ENCODE assay signal across 8 mouse cellular contexts in the genomic region with DNA sequence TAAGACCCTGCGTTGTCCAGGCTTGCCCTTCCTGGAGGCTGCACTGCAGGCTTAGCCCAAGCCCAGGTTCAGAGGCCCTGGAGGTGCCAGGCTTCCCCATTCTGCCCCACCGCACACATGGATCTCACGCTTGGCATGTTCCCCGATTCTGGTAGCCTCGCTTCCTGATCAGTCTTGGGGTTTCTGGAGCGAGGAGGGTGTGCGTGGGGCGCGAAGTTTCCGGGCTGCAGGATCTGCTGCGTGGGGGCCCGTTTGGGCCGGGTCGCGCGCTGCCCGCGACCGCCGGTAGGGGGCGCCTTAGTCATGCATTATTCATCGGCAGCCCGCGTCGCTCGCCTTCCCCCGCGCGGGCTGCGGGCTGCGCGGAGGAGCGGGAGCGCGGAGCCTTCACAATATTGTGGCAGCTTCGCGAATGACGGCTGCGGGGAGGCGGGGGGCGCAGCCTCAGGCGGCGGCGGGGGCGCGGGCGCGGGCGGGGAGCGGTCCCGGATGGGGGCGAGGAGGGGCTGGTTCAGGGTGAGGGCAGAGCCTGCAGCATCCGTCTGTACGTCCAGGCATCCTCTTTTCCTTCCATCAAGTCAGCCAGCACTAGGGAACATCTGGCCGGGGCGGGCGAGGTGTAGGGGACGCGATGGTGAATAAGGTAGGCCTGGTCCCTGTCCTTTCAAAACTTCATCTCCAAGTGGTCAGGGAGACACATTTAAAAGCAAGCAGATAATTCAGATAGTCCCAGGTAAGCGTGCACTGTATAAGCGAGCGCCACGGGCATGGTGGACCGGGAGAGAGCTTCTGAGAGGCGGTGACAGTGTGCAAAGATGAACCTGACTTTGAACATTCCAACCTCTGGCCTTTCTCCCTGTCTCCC.
DNase-seq lines count a peak whose midpoint lies in the region; ATAC-seq and TF ChIP-seq lines count a peak whose summit lies in the region.

No protein-coding gene starts in this region.

- H3K4me1 ChIP-seq in embryonic facial prominence, embryonic 10.5 days: peaks cover 59% of the 10 kb centered on the region
- H3K4me1 ChIP-seq in heart, adult 2 months (ENCODE audit: control insufficient read depth, insufficient read depth, low read length): peaks cover 3% of the 10 kb centered on the region; the same call in 1 of the 2 replicates
- H3K4me1 ChIP-seq in kidney, adult 2 months (ENCODE audit: control insufficient read depth, insufficient read depth, low read length): no peaks in the 10 kb centered on the region
- peaks cover 24% of the 10 kb centered on the region for H3K4me1 ChIP-seq in limb, embryonic 11.5 days (ENCODE audit: control insufficient read depth, insufficient read depth, low read length)
- peaks cover 31% of the 10 kb centered on the region for H3K4me1 ChIP-seq in midbrain, embryonic 12.5 days
- H3K4me1 ChIP-seq in small intestine, adult 2 months (ENCODE audit: control insufficient read depth, insufficient read depth, insufficient read length, low read length): peaks cover 17% of the 10 kb centered on the region

- H3K4me3 ChIP-seq in embryonic facial prominence, embryonic 10.5 days: peak overlapping the region; percentile 66
- peak overlapping the region; percentile 49 for H3K4me3 ChIP-seq in heart, adult 2 months
- H3K4me3 ChIP-seq in kidney, adult 2 months (ENCODE audit: insufficient read depth, low read depth, low read length): no peak overlapping the region
- peak overlapping the region; percentile 39 for H3K4me3 ChIP-seq in limb, embryonic 11.5 days (ENCODE audit: low read depth, low read length)
- peak overlapping the region; percentile 48 for H3K4me3 ChIP-seq in midbrain, embryonic 12.5 days
- peak overlapping the region; percentile 45 for H3K4me3 ChIP-seq in small intestine, adult 2 months (ENCODE audit: low read depth, low read length)

- TF ChIP-seq EP300 in heart, adult 2 months (IDR thresholded peaks at IDR 0.05; ENCODE audit: insufficient read depth, low read depth, low read length): no peak

- ATAC-seq in limb, embryonic 11.5 days (ENCODE audit: insufficient number of reproducible peaks, low FRiP score, low TSS enrichment, low read depth): peak; percentile 26; the same call in 1 of the 2 replicates
- ATAC-seq in midbrain, embryonic 12.5 days (ENCODE audit: low FRiP score, low read depth): peak; percentile 72
- ATAC-seq in erythroid progenitor cell, adult 5-6 weeks (replicated peaks; ENCODE audit: low FRiP score, poor library complexity, severe bottlenecking): no peak

- no peak overlapping the region for H3K9ac ChIP-seq in heart, adult 2 months (ENCODE audit: low read depth, low read length)
- H3K9ac ChIP-seq in limb, embryonic 11.5 days (ENCODE audit: low read length): peak overlapping the region; percentile 60
- peak overlapping the region; percentile 63 for H3K9ac ChIP-seq in midbrain, embryonic 12.5 days (replicated peaks)

- peak; percentile 89 for DNase-seq in adrenal gland, postnatal 10 days
- peak; percentile 86 for DNase-seq in embryonic facial prominence, embryonic 10.5 days (ENCODE audit: low spot score)
- DNase-seq in heart, adult 2 months: peak; percentile 63 to 85
- peak; percentile 65 for DNase-seq in kidney, adult 2 months
- DNase-seq in limb, embryonic 11.5 days (ENCODE audit: low spot score): peak; percentile 88

- TF ChIP-seq POLR2A in heart, adult 2 months (IDR thresholded peaks at IDR 0.05; ENCODE audit: insufficient read depth, low read depth, low read length): no peak
- TF ChIP-seq POLR2A in kidney, adult 2 months (IDR thresholded peaks at IDR 0.05; ENCODE audit: low read depth, low read length): no peak
- TF ChIP-seq POLR2A in small intestine, adult 2 months (IDR thresholded peaks at IDR 0.05; ENCODE audit: low read depth, low read length): no peak

- no peaks in the 10 kb centered on the region for H3K9me3 ChIP-seq in embryonic facial prominence, embryonic 10.5 days
- H3K9me3 ChIP-seq in limb, embryonic 11.5 days (ENCODE audit: control insufficient read depth, low read length): no peaks in the 10 kb centered on the region
- H3K9me3 ChIP-seq in midbrain, embryonic 12.5 days: no peaks in the 10 kb centered on the region

- H3K79me2 ChIP-seq in heart, adult 2 months (replicated peaks; ENCODE audit: control insufficient read depth, insufficient read depth, low read length): no peaks in the 10 kb centered on the region

- 3% methylated on average over 65 of the region's 65 CpGs for WGBS in embryonic facial prominence, embryonic 10.5 days
- 6% methylated on average over 64 of the region's 65 CpGs for WGBS in heart, adult 2 months
- WGBS in kidney, adult 2 months: 8% methylated on average over 65 of the region's 65 CpGs
- 3% methylated on average over 65 of the region's 65 CpGs for WGBS in limb, embryonic 11.5 days
- 3% methylated on average over 65 of the region's 65 CpGs for WGBS in midbrain, embryonic 12.5 days
- WGBS in small intestine, adult 2 months: 7% methylated on average over 65 of the region's 65 CpGs

- peak overlapping the region; percentile 89 for H3K4me2 ChIP-seq in limb, embryonic 11.5 days (ENCODE audit: low read depth, severe bottlenecking)
- peak overlapping the region; percentile 82 for H3K4me2 ChIP-seq in midbrain, embryonic 12.5 days (replicated peaks)

- H3K27me3 ChIP-seq in embryonic facial prominence, embryonic 10.5 days (replicated peaks; ENCODE audit: low read depth, poor library complexity, severe bottlenecking): peaks cover 97% of the 10 kb centered on the region
- H3K27me3 ChIP-seq in heart, adult 2 months (ENCODE audit: control insufficient read depth, insufficient read depth, low read length): no peaks in the 10 kb centered on the region; the same call in 1 of the 2 replicates
- H3K27me3 ChIP-seq in kidney, adult 2 months (replicated peaks; ENCODE audit: control insufficient read depth, insufficient read depth, low read length): no peaks in the 10 kb centered on the region
- H3K27me3 ChIP-seq in limb, embryonic 11.5 days (ENCODE audit: control insufficient read depth, insufficient read depth, low read length): peaks cover 11% of the 10 kb centered on the region; the same call in 1 of the 2 replicates
- H3K27me3 ChIP-seq in midbrain, embryonic 12.5 days: peaks cover 86% of the 10 kb centered on the region
- no peaks in the 10 kb centered on the region for H3K27me3 ChIP-seq in small intestine, adult 2 months (ENCODE audit: control insufficient read depth, insufficient read depth, low read length)

- intact Hi-C loops in heart, adult 2 months (cut with DNase I): loop anchor here (1.0 to 5.0 kb wide), 5 partner anchors 160 to 394 kb away; a partner anchor contains a TSS

- no peaks in the 10 kb centered on the region for H3K36me3 ChIP-seq in embryonic facial prominence, embryonic 10.5 days (replicated peaks)
- H3K36me3 ChIP-seq in heart, adult 2 months (ENCODE audit: control insufficient read depth, insufficient read depth, low read length): no peaks in the 10 kb centered on the region
- H3K36me3 ChIP-seq in kidney, adult 2 months (ENCODE audit: control insufficient read depth, insufficient read depth, low read length): no peaks in the 10 kb centered on the region
- no peaks in the 10 kb centered on the region for H3K36me3 ChIP-seq in limb, embryonic 11.5 days (ENCODE audit: control insufficient read depth, insufficient read depth, low read length)
- no peaks in the 10 kb centered on the region for H3K36me3 ChIP-seq in midbrain, embryonic 12.5 days
- no peaks in the 10 kb centered on the region for H3K36me3 ChIP-seq in small intestine, adult 2 months (ENCODE audit: control insufficient read depth, insufficient read depth, low read length)

- TF ChIP-seq CTCF in heart, adult 2 months (IDR thresholded peaks at IDR 0.05): peak; percentile 89
- TF ChIP-seq CTCF in kidney, adult 2 months (conservative IDR thresholded peaks at IDR 0.05; ENCODE audit: insufficient read depth, insufficient read length, low read depth, low read length): peak; percentile 59
- TF ChIP-seq CTCF in small intestine, adult 2 months (IDR thresholded peaks at IDR 0.05; ENCODE audit: extremely low read depth, insufficient read length, insufficient replicate concordance, low read depth, low read length): peak; percentile 86

- H3K27ac ChIP-seq in embryonic facial prominence, embryonic 10.5 days (replicated peaks): peak overlapping the region; percentile 83
- no peak overlapping the region for H3K27ac ChIP-seq in heart, adult 2 months
- H3K27ac ChIP-seq in kidney, adult 2 months (ENCODE audit: insufficient read depth, low read depth, low read length): no peak overlapping the region
- no peak overlapping the region for H3K27ac ChIP-seq in limb, embryonic 11.5 days (replicated peaks; ENCODE audit: low read depth, low read length)
- H3K27ac ChIP-seq in midbrain, embryonic 12.5 days (replicated peaks): no peak overlapping the region
- H3K27ac ChIP-seq in small intestine, adult 2 months (ENCODE audit: insufficient read depth, low read depth, low read length): no peak overlapping the region
